Mouse (Mus musculus): ENCODE data around the gene Sh3bp4. TPM values are rescaled to one million over a fixed set of nuclear protein-coding genes. Genes with fewer than 3 reads are reported as not detected.

Sh3bp4 gene
- polyA plus RNA-seq, 1 experiment, result 8.6 TPM

DNA sequence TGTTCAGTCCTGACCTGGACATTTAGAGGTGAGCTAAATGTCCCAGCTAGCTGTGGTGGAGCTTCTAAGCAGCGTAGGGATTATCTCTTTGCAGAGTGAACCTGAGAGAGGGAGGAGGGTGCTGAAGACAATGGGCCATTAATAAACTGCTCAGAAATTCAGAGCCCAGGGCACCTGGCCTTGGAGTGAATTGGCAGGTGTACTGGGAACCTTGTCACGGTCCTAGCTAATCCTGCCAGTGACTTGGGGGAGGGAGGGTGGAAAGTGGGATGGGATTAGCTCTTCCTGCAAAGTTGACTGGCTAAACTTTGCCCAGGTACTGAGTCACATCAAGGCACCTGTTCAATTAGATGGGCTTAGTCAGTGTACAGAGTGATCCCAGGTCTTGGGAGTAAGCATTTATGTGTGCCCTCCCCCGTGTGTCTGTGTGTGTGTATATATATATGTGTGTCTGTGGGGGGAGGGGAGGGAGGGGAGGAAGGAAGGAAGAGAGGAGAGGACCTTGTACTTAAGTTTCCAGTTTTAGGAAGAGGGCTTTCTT lies 18.6 kb downstream of the Sh3bp4 start:
- Histone ChIP-seq H3K4me3 (replicated peaks; ENCODE audit: insufficient read depth, low read depth, low read length) (no peak overlapping the region), H3K4me1 (ENCODE audit: control insufficient read depth, insufficient read depth, low read length) (no peaks in the 10 kb centered on the region), H3K27ac (ENCODE audit: insufficient read depth, low read length) (no peak overlapping the region), H3K27me3 (ENCODE audit: control insufficient read depth, insufficient read depth, low read length) (no peaks in the 10 kb centered on the region)
- TF ChIP-seq CTCF (IDR thresholded peaks at IDR 0.05; ENCODE audit: borderline replicate concordance, insufficient read depth, low read depth, low read length) (no peak), POLR2A (IDR thresholded peaks at IDR 0.05; ENCODE audit: borderline replicate concordance, insufficient read depth, low read length) (no peak)
- 57% methylated on average over 3 of the region's 3 CpGs for WGBS
- DNase-seq, result no peak

DNA sequence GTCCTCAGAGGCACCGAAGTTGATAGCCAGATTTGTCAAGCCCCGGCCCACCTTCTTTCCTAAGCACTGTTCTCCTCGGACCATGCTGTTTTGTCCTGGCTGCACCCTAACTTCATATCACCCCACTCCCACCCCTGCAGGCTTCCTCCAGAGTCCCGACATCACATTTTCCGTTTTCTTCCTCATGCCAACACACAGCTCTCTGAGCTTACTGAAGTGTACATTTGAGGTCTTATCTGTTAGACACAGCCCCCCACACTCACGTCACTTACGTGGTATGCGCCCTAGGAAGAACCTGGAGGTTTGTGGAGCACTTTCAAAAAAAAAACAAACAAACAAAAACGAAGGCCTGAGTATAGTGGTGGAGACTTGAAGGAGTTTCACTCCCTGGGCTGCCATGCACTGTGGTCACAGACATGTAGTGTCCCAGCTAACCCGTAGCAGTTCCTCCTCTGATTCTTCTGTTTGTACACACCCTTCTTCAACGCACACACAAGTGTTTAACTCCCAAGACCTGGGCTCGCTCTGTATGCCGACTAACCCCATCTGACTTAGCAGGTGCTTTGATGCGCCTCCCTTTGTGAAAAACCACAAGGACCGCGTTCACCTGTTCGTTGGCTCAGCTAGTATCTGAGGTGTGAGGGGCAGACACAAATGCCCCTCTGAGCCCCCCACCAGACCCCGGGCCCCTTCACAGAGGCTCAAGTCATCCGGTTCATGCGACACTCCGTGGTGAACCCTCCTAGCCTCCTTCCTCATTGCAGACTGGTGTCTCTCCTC lies 19.8 kb downstream of the Sh3bp4 start:
- no peak for TF ChIP-seq POLR2A (IDR thresholded peaks at IDR 0.05; ENCODE audit: borderline replicate concordance, insufficient read depth, low read length)
- TF ChIP-seq CTCF (IDR thresholded peaks at IDR 0.05; ENCODE audit: borderline replicate concordance, insufficient read depth, low read depth, low read length), result no peak
- Histone ChIP-seq H3K4me1 (ENCODE audit: control insufficient read depth, insufficient read depth, low read length) (no peaks in the 10 kb centered on the region), H3K27me3 (ENCODE audit: control insufficient read depth, insufficient read depth, low read length) (no peaks in the 10 kb centered on the region), H3K27ac (ENCODE audit: insufficient read depth, low read length) (no peak overlapping the region), H3K4me3 (replicated peaks; ENCODE audit: insufficient read depth, low read depth, low read length) (no peak overlapping the region)
- DNase-seq, result no peak
- 89% methylated on average over 21 of the region's 21 CpGs for WGBS

DNA sequence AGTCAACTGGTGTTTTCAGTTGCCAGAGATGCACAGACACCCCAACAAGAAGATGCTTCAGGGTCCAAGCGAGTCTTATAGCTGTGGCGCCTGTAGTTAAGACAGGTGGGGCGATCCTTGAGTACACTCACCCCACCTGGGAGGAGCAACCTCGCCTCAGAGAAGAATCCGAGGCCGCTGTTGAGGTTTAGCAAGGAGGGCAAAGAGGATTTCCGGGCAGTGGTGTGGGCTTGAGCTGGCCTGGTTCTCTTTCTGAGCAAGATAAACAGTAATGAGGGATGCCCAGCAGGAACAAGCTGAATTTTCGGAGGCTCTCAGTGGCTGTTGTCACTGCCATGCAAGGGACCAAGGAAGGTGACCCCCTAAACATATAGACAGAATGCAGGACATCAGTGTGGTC lies 20.5 kb downstream of the Sh3bp4 start:
- Histone ChIP-seq H3K27me3 (ENCODE audit: control insufficient read depth, insufficient read depth, low read length) (no peaks in the 10 kb centered on the region), H3K4me3 (replicated peaks; ENCODE audit: insufficient read depth, low read depth, low read length) (no peak overlapping the region), H3K27ac (ENCODE audit: insufficient read depth, low read length) (no peak overlapping the region), H3K4me1 (ENCODE audit: control insufficient read depth, insufficient read depth, low read length) (no peaks in the 10 kb centered on the region)
- TF ChIP-seq CTCF (IDR thresholded peaks at IDR 0.05; ENCODE audit: borderline replicate concordance, insufficient read depth, low read depth, low read length) (no peak), POLR2A (IDR thresholded peaks at IDR 0.05; ENCODE audit: borderline replicate concordance, insufficient read depth, low read length) (no peak)
- 87% methylated on average over 8 of the region's 8 CpGs for WGBS
- DNase-seq, result no peak

DNA sequence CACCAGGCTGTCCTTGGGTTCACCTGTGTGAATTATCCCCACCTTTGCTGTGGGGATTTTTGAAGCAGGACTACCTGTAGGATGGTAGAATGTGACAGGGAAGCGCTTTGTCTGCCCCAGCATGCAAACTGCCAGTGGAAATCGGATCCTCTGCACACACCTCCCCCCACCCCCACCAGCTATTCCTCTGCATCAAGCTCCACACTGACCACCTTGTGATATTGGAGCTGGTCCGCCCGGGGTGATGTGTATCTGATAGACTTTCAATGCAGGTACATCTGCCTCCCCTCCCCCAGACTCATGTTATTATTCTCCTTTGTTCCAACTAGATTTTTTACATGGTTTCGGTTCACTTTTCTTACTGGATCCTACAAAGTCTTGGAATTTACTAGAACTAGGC lies 21.8 kb downstream of the Sh3bp4 start:
- TF ChIP-seq POLR2A (IDR thresholded peaks at IDR 0.05; ENCODE audit: borderline replicate concordance, insufficient read depth, low read length) (no peak), CTCF (IDR thresholded peaks at IDR 0.05; ENCODE audit: borderline replicate concordance, insufficient read depth, low read depth, low read length) (no peak)
- Histone ChIP-seq H3K4me3 (replicated peaks; ENCODE audit: insufficient read depth, low read depth, low read length) (no peak overlapping the region), H3K4me1 (ENCODE audit: control insufficient read depth, insufficient read depth, low read length) (no peaks in the 10 kb centered on the region), H3K27ac (ENCODE audit: insufficient read depth, low read length) (no peak overlapping the region), H3K27me3 (ENCODE audit: control insufficient read depth, insufficient read depth, low read length) (no peaks in the 10 kb centered on the region)
- 79% methylated on average over 5 of the region's 5 CpGs for WGBS
- no peak for DNase-seq

DNA sequence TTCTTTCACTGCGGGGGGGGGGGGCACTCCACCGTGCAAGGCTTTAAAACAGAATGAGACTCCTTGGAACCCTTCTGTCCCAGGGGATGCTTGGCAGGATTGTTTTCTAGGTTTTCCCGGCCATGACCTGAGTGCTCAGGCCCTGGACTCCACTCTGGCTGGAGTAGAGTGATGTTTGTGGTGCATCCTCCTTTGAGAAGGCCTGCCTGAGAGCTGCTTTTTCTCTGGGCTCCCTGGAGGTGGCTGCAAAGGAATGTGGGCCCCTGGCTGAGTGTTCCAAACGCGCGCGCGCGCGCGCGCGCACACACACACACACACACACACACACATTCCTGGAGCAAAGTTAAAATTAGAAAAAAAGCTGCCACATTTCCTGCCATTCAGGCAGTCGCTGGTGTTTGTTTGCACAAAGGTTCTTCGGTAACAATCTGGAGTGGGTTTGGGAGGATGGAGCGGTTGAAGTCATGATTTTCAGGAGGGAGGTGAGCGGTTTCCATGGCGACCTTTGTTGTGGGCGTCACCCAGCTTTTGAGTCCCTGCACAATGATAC lies 22.3 kb downstream of the Sh3bp4 start:
- no peaks in the 10 kb centered on the region for H3K4me1 ChIP-seq (ENCODE audit: control insufficient read depth, insufficient read depth, low read length)
- 43% methylated on average over 19 of the region's 19 CpGs for WGBS
- DNase-seq, result no peak
- H3K27me3 ChIP-seq (ENCODE audit: control insufficient read depth, insufficient read depth, low read length), result no peaks in the 10 kb centered on the region
- TF ChIP-seq CTCF (IDR thresholded peaks at IDR 0.05; ENCODE audit: borderline replicate concordance, insufficient read depth, low read depth, low read length) (no peak), POLR2A (IDR thresholded peaks at IDR 0.05; ENCODE audit: borderline replicate concordance, insufficient read depth, low read length) (no peak)
- H3K27ac ChIP-seq (ENCODE audit: insufficient read depth, low read length), result no peak overlapping the region
- H3K4me3 ChIP-seq (replicated peaks; ENCODE audit: insufficient read depth, low read depth, low read length), result no peak overlapping the region

DNA sequence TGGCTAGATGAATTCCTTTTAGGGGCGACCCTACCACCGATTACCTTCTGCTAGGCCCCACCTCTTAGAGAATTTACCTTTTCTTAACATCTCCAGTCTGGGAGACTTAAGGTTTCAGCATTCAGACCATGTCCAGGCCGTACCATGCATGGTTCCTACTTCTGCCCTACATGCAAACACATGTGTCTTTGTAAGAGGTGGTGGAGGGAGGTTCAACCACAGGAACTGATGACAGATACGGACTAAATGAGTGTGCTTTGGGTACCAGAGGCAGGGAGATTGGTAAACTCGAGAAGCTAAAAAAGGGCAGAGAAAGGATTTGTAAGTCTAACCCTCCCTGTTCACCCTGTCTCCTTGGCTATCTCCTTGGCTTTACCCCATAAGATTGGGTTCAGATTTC lies 23.5 kb downstream of the Sh3bp4 start:
- H3K4me1 ChIP-seq (ENCODE audit: control insufficient read depth, insufficient read depth, low read length), result no peaks in the 10 kb centered on the region
- TF ChIP-seq CTCF (IDR thresholded peaks at IDR 0.05; ENCODE audit: borderline replicate concordance, insufficient read depth, low read depth, low read length), result no peak
- no peak for TF ChIP-seq POLR2A (IDR thresholded peaks at IDR 0.05; ENCODE audit: borderline replicate concordance, insufficient read depth, low read length)
- H3K27ac ChIP-seq (ENCODE audit: insufficient read depth, low read length), result no peak overlapping the region
- H3K27me3 ChIP-seq (ENCODE audit: control insufficient read depth, insufficient read depth, low read length), result no peaks in the 10 kb centered on the region
- no peak overlapping the region for H3K4me3 ChIP-seq (replicated peaks; ENCODE audit: insufficient read depth, low read depth, low read length)
- DNase-seq, result no peak
- 88% methylated on average over 5 of the region's 5 CpGs for WGBS

DNA sequence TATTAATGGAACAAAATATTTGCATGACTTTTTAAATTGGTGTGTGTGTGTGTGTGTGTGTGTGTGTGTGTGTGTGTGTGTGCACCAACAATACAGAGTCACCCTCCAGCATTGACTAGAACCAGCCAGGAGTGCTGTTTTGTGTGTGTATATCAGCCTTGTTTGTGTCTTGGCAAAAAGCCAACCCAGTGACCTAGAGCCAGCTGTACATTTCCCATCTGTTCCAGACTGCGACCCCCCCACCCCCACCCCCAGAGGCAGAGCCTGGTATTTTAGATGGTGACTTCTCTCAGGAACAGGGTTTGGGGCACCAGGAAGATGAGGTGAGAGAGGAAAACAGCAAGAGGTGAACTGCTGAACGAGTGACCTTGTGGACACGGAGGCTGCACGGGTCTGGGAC lies 24.2 kb downstream of the Sh3bp4 start:
- H3K27me3 ChIP-seq (ENCODE audit: control insufficient read depth, insufficient read depth, low read length), result no peaks in the 10 kb centered on the region
- H3K27ac ChIP-seq (ENCODE audit: insufficient read depth, low read length), result no peak overlapping the region
- no peak overlapping the region for H3K4me3 ChIP-seq (replicated peaks; ENCODE audit: insufficient read depth, low read depth, low read length)
- 70% methylated on average over 4 of the region's 4 CpGs for WGBS
- TF ChIP-seq POLR2A (IDR thresholded peaks at IDR 0.05; ENCODE audit: borderline replicate concordance, insufficient read depth, low read length) (no peak), CTCF (IDR thresholded peaks at IDR 0.05; ENCODE audit: borderline replicate concordance, insufficient read depth, low read depth, low read length) (no peak)
- no peaks in the 10 kb centered on the region for H3K4me1 ChIP-seq (ENCODE audit: control insufficient read depth, insufficient read depth, low read length)
- no peak for DNase-seq
